Mouse (Mus musculus) myocyte (in vitro differentiated cells): Measurements from ENCODE around the gene Tead3.

ENCODE experiments used
- E2F4 ChIP-seq: IDR thresholded peaks from one replicate; pipeline ENCODE4 v1.6.1; 2011; ENCODE audit warnings: mild to moderate bottlenecking, control low read depth, moderate library complexity; ENCODE audit not compliant: insufficient read depth
- MYOG ChIP-seq, 3 experiments: IDR thresholded peaks; one replicate each; pipeline ENCODE4 v1.6.1; 2011; ENCODE audit warnings: control low read depth in 2 of 3, low read depth in 2 of 3, mild to moderate bottlenecking in 2 of 3; ENCODE audit not compliant: insufficient read length in 2 of 3, control insufficient read depth in 1 of 3, insufficient read depth in 1 of 3
- POLR2A ChIP-seq: IDR thresholded peaks from one replicate; pipeline ENCODE4 v1.6.1; 2011; ENCODE audit warnings: low read depth, mild to moderate bottlenecking, control low read depth, moderate library complexity; ENCODE audit not compliant: insufficient read length
- USF1 ChIP-seq: IDR thresholded peaks from one replicate; pipeline ENCODE4 v1.6.1; 2011; ENCODE audit warnings: low read depth, mild to moderate bottlenecking, control low read depth, moderate library complexity

DNA sequence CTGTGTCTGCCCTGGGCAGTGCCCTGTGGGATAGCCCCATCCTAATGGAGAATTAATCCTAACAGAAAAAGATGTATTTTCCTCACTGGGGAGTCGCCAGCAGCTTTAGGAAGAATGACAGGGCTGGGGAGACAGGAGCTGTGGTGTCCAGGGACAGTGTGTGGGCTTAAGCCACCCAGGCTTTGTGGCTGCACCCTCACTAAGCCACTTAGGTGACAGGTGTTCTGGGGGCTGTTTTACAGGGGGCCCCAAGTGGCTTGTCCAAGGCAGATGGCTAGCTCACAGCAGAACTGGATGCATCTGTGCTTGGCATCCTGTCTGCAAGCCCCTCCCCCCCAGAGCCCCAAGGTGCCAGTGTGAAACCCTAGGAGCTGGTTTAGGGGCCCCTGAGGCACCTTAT, 21.3 kb upstream of the Tead3 start:
- TF ChIP-seq MYOG (IDR thresholded peaks at IDR 0.05; ENCODE audit: control insufficient read depth in 1 of 3, insufficient read depth in 1 of 3, insufficient read length in 2 of 3, low read depth in 2 of 3) (no peak), USF1 (no peak), E2F4 (no peak), POLR2A (no peak)
